Mouse (Mus musculus): Measurements from ENCODE around the gene Lig3. TPM values are rescaled to one million over a fixed set of nuclear protein-coding genes. Genes with fewer than 3 reads are reported as not detected.

Lig3 gene
- polyA plus RNA-seq, 2 experiments: 6.3 to 8.3 TPM

DNA sequence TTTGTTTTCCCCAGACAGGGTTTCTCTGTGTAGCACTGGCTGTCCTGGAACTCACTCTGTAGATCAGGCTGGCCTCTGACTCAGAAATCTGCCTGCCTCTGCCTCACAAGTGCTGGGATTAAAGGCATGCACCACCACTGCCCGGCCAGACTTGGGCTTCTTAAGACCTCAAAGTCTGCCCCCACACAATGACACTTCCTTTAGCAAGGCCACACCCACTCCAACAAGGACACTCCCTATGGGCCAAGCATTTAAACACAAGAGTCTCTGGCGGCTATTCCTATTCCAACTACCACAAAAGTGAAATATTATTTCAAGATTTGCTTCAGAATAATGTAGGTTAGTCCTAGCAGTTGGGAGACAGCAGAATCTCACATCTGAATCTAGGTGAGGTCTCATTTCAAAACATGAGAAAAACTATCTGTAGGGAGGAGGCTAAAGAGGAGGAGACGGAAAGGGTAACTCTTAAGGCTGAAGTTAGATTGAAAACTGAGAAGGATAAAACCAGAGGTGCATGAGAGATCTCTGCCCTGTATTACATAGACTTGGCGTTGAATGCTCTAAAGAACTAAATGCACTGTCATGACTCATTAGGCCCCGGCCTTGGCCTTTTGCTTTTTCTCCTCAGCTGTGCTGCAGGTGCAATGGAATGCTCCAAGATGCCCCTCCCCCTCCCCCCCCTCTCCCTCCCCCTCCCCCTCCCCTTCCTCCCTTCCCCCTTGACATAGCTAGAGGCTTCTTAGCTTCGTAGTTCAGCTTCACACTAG lies 28.4 kb upstream of the Lig3 start:
- Histone ChIP-seq H3K4me1 (replicated peaks; ENCODE audit: control insufficient read depth in 2 of 2, insufficient read depth in 2 of 2, low read length in 1 of 2) (no peaks in the 10 kb centered on the region), H3K27me3 (ENCODE audit: control insufficient read depth, insufficient read depth, low read length) (no peaks in the 10 kb centered on the region), H3K27ac (no peak overlapping the region), H3K4me3 (ENCODE audit: insufficient read depth in 1 of 2, low read depth in 2 of 2, low read length in 2 of 2) (no peak overlapping the region), H3K4me2 (ENCODE audit: low read depth) (no peak overlapping the region), H3K9ac (replicated peaks) (no peak overlapping the region), H3K9me3 (ENCODE audit: control insufficient read depth, low read length) (no peaks in the 10 kb centered on the region), H3K36me3 (replicated peaks; ENCODE audit: control insufficient read depth, insufficient read depth, low read depth) (no peaks in the 10 kb centered on the region)
- no peak for DNase-seq (ENCODE audit: low read depth in 3 of 3, low spot score in 3 of 3)
- TF ChIP-seq EP300 (IDR thresholded peaks at IDR 0.05; ENCODE audit: low read depth) (no peak), CTCF (IDR thresholded peaks at IDR 0.05; ENCODE audit: low read depth) (no peak)
- ATAC-seq (ENCODE audit: insufficient read depth): no peak
- WGBS (ENCODE audit: insufficient replicate concordance): 54% methylated on average over 6 of the region's 6 CpGs

GRCm38 (mm10) chr11:82755919-82756318 lies 25.0 kb upstream of the Lig3 start:
- TF ChIP-seq CTCF (IDR thresholded peaks at IDR 0.05; ENCODE audit: low read depth): no peak
- TF ChIP-seq EP300 (IDR thresholded peaks at IDR 0.05; ENCODE audit: low read depth): no peak

DNA sequence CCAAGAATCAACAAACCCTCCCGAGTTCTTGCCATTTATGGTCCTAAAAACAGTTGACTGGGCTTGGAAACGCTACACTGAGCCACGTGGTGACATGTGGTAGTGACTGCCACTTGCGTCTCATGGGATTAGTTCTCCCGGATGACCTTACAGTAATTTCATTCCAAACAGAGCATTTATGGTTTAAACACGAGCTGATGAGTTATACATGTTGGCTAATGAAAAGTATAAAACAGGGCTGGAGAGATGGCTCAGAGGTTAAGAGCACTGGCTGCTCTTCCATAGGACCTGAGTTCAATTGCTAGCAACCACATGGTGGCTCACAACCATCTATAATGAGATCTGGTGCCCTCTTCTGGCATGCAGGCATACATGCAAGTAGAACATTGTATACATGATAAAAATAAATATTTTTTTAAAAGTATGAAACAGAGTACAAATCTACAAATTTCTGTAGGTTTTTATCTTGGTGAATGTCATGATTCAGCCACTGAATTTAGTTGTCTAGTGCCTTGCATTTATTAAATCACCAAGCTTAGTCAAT lies 18.6 kb upstream of the Lig3 start:
- Histone ChIP-seq H3K9ac (replicated peaks) (no peak overlapping the region), H3K4me1 (replicated peaks; ENCODE audit: control insufficient read depth in 2 of 2, insufficient read depth in 2 of 2, low read length in 1 of 2) (peaks cover 10 to 18% of the 10 kb centered on the region in 2 experiments), H3K9me3 (ENCODE audit: control insufficient read depth, low read length) (no peaks in the 10 kb centered on the region), H3K27ac (no peak overlapping the region), H3K36me3 (replicated peaks; ENCODE audit: control insufficient read depth, insufficient read depth, low read depth) (no peaks in the 10 kb centered on the region; the same call in 1 of the 2 replicates), H3K27me3 (ENCODE audit: control insufficient read depth, insufficient read depth, low read length) (no peaks in the 10 kb centered on the region), H3K4me3 (ENCODE audit: insufficient read depth in 1 of 2, low read depth in 2 of 2, low read length in 2 of 2) (no peak overlapping the region), H3K4me2 (ENCODE audit: low read depth) (no peak overlapping the region)
- DNase-seq (ENCODE audit: low read depth in 3 of 3, low spot score in 3 of 3): no peak
- TF ChIP-seq EP300 (IDR thresholded peaks at IDR 0.05; ENCODE audit: low read depth) (no peak), CTCF (IDR thresholded peaks at IDR 0.05; ENCODE audit: low read depth) (peak; percentile 61)
- 73% methylated on average over 6 of the region's 6 CpGs for WGBS (ENCODE audit: insufficient replicate concordance)
- ATAC-seq (ENCODE audit: insufficient read depth): no peak

More at GRCm38 (mm10) chr11:82755919-82756318, 25.0 kb upstream of the Lig3 start:
- Histone ChIP-seq H3K27ac (no peak overlapping the region), H3K27me3 (ENCODE audit: control insufficient read depth, insufficient read depth, low read length) (no peaks in the 10 kb centered on the region), H3K36me3 (replicated peaks; ENCODE audit: control insufficient read depth, insufficient read depth, low read depth) (no peaks in the 10 kb centered on the region), H3K4me1 (replicated peaks; ENCODE audit: control insufficient read depth in 2 of 2, insufficient read depth in 2 of 2, low read length in 1 of 2) (no peaks in the 10 kb centered on the region), H3K9me3 (ENCODE audit: control insufficient read depth, low read length) (no peaks in the 10 kb centered on the region), H3K9ac (replicated peaks) (no peak overlapping the region), H3K4me3 (ENCODE audit: insufficient read depth in 1 of 2, low read depth in 2 of 2, low read length in 2 of 2) (no peak overlapping the region), H3K4me2 (ENCODE audit: low read depth) (no peak overlapping the region)
- DNase-seq (ENCODE audit: low read depth in 3 of 3, low spot score in 3 of 3) (no peak), ATAC-seq (ENCODE audit: insufficient read depth) (no peak)
- 75% methylated on average over 1 of the region's 1 CpGs for WGBS (ENCODE audit: insufficient replicate concordance)

DNA sequence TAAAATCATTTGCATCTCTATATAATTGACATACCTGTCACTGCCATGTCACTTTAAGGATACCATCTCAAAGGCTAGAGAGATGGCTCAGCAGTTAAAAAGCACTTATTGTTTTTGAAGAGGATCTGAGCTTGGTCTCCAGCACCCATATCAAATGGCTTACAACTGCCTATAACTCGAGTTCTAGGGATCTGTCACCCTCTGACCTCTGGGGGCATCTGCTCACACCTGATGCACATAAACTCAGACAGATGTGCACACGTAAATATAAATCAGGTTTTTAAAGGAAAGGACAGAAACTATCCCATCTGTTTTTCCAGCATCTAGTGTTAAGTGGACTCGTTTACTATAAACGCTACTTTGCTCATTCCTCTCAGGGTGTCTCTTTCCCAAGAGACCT lies 17.6 kb upstream of the Lig3 start:
- peak overlapping the region; percentile 72 for H3K9ac ChIP-seq (replicated peaks)
- H3K27ac ChIP-seq: peak overlapping the region; percentile 83
- DNase-seq (ENCODE audit: low read depth in 3 of 3, low spot score in 3 of 3): no peak

GRCm38 (mm10) chr11:82763742-82764437 lies 17.0 kb upstream of the Lig3 start, which contains the start of the genes Cct6b and Zfp830:
Gene Cct6b, minus strand, starts transcription at chr11:82764321.
Gene Zfp830, plus strand, starts transcription at chr11:82764345.
- Histone ChIP-seq H3K9ac (replicated peaks) (peak within 1 kb of the TSS; percentile 88), H3K4me3 (ENCODE audit: insufficient read depth in 1 of 2, low read depth in 2 of 2, low read length in 2 of 2) (peak within 1 kb of the TSS; percentile 86 to 92), H3K27ac (peak within 1 kb of the TSS; percentile 83), H3K27me3 (ENCODE audit: control insufficient read depth, insufficient read depth, low read length) (no peaks in the 10 kb centered on the region), H3K4me1 (replicated peaks; ENCODE audit: control insufficient read depth in 2 of 2, insufficient read depth in 2 of 2, low read length in 1 of 2) (peaks cover 10 to 18% of the 10 kb centered on the region in 2 experiments), H3K4me2 (ENCODE audit: low read depth) (peak within 1 kb of the TSS; percentile 97), H3K36me3 (replicated peaks; ENCODE audit: control insufficient read depth, insufficient read depth, low read depth) (peaks cover 4% of the 10 kb centered on the region; the same call in 1 of the 2 replicates), H3K9me3 (ENCODE audit: control insufficient read depth, low read length) (no peaks in the 10 kb centered on the region)
- TF ChIP-seq CTCF (IDR thresholded peaks at IDR 0.05; ENCODE audit: low read depth): 0 out of 2 replicates have a peak, but pooled peaks have one; percentile 15
- TF ChIP-seq EP300 (IDR thresholded peaks at IDR 0.05; ENCODE audit: low read depth): no peak
- DNase-seq (ENCODE audit: low read depth in 3 of 3, low spot score in 3 of 3) (peak; percentile 93 to 95 (median 93)), ATAC-seq (ENCODE audit: insufficient read depth) (peak; percentile 100)
- under 1% methylated on average over 44 of the region's 44 CpGs for whole genome bisulfite sequencing (ENCODE audit: insufficient replicate concordance)

More for the DNA sequence above, 17.6 kb upstream of the Lig3 start:
- Histone ChIP-seq H3K4me2 (ENCODE audit: low read depth) (peak overlapping the region; percentile 97), H3K4me3 (ENCODE audit: insufficient read depth in 1 of 2, low read depth in 2 of 2, low read length in 2 of 2) (peak overlapping the region; percentile 86 to 92; a peak in 3 of 4 replicates), H3K27me3 (ENCODE audit: control insufficient read depth, insufficient read depth, low read length) (no peaks in the 10 kb centered on the region), H3K36me3 (replicated peaks; ENCODE audit: control insufficient read depth, insufficient read depth, low read depth) (no peaks in the 10 kb centered on the region; the same call in 1 of the 2 replicates), H3K4me1 (replicated peaks; ENCODE audit: control insufficient read depth in 2 of 2, insufficient read depth in 2 of 2, low read length in 1 of 2) (peaks cover 10 to 18% of the 10 kb centered on the region in 2 experiments), H3K9me3 (ENCODE audit: control insufficient read depth, low read length) (no peaks in the 10 kb centered on the region)
- no peak for ATAC-seq (ENCODE audit: insufficient read depth)
- WGBS (ENCODE audit: insufficient replicate concordance): 6% methylated on average over 4 of the region's 4 CpGs
- TF ChIP-seq EP300 (IDR thresholded peaks at IDR 0.05; ENCODE audit: low read depth): no peak
- TF ChIP-seq CTCF (IDR thresholded peaks at IDR 0.05; ENCODE audit: low read depth): no peak

Data from liver, embryonic 14.5 days (tissue).